Mouse (Mus musculus): Measurements from ENCODE around the gene Rbm39. TPM values are rescaled to one million over a fixed set of nuclear protein-coding genes. Genes with fewer than 3 reads are reported as not detected.
"Not testable (repeated sequence)": the region's sequence is repeated elsewhere in the genome, so short reads cannot be mapped to it uniquely, and the experiment has no call there.

Rbm39 gene
- polyA plus RNA-seq, 1 experiment from 2014 or later: 476 TPM

- H3K4me3 ChIP-seq (ENCODE audit: low read depth, low read length): peak overlapping the region; percentile 60
- peaks cover 5% of the 10 kb centered on the region for H3K4me1 ChIP-seq (ENCODE audit: control insufficient read depth, insufficient read depth, low read length)
- 79% methylated on average over 2 of the region's 2 CpGs for WGBS (ENCODE audit: insufficient replicate concordance)
- no peak overlapping the region for H3K27ac ChIP-seq (ENCODE audit: low read depth, low read length)
- no peaks in the 10 kb centered on the region for H3K27me3 ChIP-seq (ENCODE audit: control insufficient read depth, insufficient read depth, low read length)
- H3K4me2 ChIP-seq: peak overlapping the region; percentile 90
- peak overlapping the region; percentile 74; the same call in 1 of the 2 replicates for H3K9ac ChIP-seq (ENCODE audit: low read depth, low read length)
- peaks cover 3% of the 10 kb centered on the region for H3K36me3 ChIP-seq (ENCODE audit: control insufficient read depth, insufficient read depth, low read length)
- no peaks in the 10 kb centered on the region for H3K9me3 ChIP-seq (replicated peaks; ENCODE audit: control insufficient read depth, low read length)
- no peak for ATAC-seq (replicated peaks; ENCODE audit: insufficient number of reproducible peaks, low FRiP score, low TSS enrichment)
These were observed 37.2 kb downstream of the Rbm39 start for GRCm38 (mm10) chr2:156142820-156143219.

- no peaks in the 10 kb centered on the region for H3K36me3 ChIP-seq (ENCODE audit: control insufficient read depth, insufficient read depth, low read length)
- H3K27ac ChIP-seq (ENCODE audit: low read depth, low read length): no peak overlapping the region
- H3K4me1 ChIP-seq (ENCODE audit: control insufficient read depth, insufficient read depth, low read length): no peaks in the 10 kb centered on the region
- H3K27me3 ChIP-seq (ENCODE audit: control insufficient read depth, insufficient read depth, low read length): no peaks in the 10 kb centered on the region
- no peak overlapping the region for H3K4me2 ChIP-seq
- H3K4me3 ChIP-seq (ENCODE audit: low read depth, low read length): no peak overlapping the region
- ATAC-seq (replicated peaks; ENCODE audit: insufficient number of reproducible peaks, low FRiP score, low TSS enrichment): no peak
- 80% methylated on average over 6 of the region's 6 CpGs for WGBS (ENCODE audit: insufficient replicate concordance)
- H3K9me3 ChIP-seq (replicated peaks; ENCODE audit: control insufficient read depth, low read length): no peaks in the 10 kb centered on the region
- no peak overlapping the region for H3K9ac ChIP-seq (ENCODE audit: low read depth, low read length)
These were observed 44.3 kb downstream of the Rbm39 start for GRCm38 (mm10) chr2:156135695-156136094.

- no peak overlapping the region for H3K4me2 ChIP-seq
- no peak overlapping the region for H3K9ac ChIP-seq (ENCODE audit: low read depth, low read length)
- H3K27me3 ChIP-seq (ENCODE audit: control insufficient read depth, insufficient read depth, low read length): no peaks in the 10 kb centered on the region
- 83% methylated on average over 5 of the region's 5 CpGs for WGBS (ENCODE audit: insufficient replicate concordance)
- no peak overlapping the region for H3K27ac ChIP-seq (ENCODE audit: low read depth, low read length)
- H3K4me1 ChIP-seq (ENCODE audit: control insufficient read depth, insufficient read depth, low read length): no peaks in the 10 kb centered on the region
- H3K9me3 ChIP-seq (replicated peaks; ENCODE audit: control insufficient read depth, low read length): no peaks in the 10 kb centered on the region
- no peaks in the 10 kb centered on the region; the same call in 1 of the 2 replicates for H3K36me3 ChIP-seq (ENCODE audit: control insufficient read depth, insufficient read depth, low read length)
- no peak for ATAC-seq (replicated peaks; ENCODE audit: insufficient number of reproducible peaks, low FRiP score, low TSS enrichment)
- H3K4me3 ChIP-seq (ENCODE audit: low read depth, low read length): no peak overlapping the region
These were observed 45.9 kb downstream of the Rbm39 start for GRCm38 (mm10) chr2:156134161-156134560.

GRCm38 (mm10) chr2:156126992-156127391 lies 53.0 kb downstream of the Rbm39 start, which contains the start of gene Gm28036:
Gm28036 (minus strand) TSS chr2:156127092.
- no peak within 1 kb of the TSS for H3K4me2 ChIP-seq
- ATAC-seq (replicated peaks; ENCODE audit: insufficient number of reproducible peaks, low FRiP score, low TSS enrichment): no peak
- no peak within 1 kb of the TSS for H3K27ac ChIP-seq (ENCODE audit: low read depth, low read length)
- H3K4me1 ChIP-seq (ENCODE audit: control insufficient read depth, insufficient read depth, low read length): no peaks in the 10 kb centered on the region
- WGBS (ENCODE audit: insufficient replicate concordance): 89% methylated on average over 5 of the region's 5 CpGs
- H3K4me3 ChIP-seq (ENCODE audit: low read depth, low read length): no peak within 1 kb of the TSS
- H3K27me3 ChIP-seq (ENCODE audit: control insufficient read depth, insufficient read depth, low read length): no peaks in the 10 kb centered on the region
- H3K36me3 ChIP-seq (ENCODE audit: control insufficient read depth, insufficient read depth, low read length): peaks cover 6% of the 10 kb centered on the region; the same call in 1 of the 2 replicates
- no peaks in the 10 kb centered on the region for H3K9me3 ChIP-seq (replicated peaks; ENCODE audit: control insufficient read depth, low read length)
- no peak within 1 kb of the TSS for H3K9ac ChIP-seq (ENCODE audit: low read depth, low read length)

GRCm38 (mm10) chr2:156123731-156124130 lies 56.3 kb downstream of the Rbm39 start:
- 86% methylated on average over 5 of the region's 5 CpGs for WGBS (ENCODE audit: insufficient replicate concordance)
- Histone ChIP-seq H3K4me2 (no peak overlapping the region), H3K9ac (ENCODE audit: low read depth, low read length) (no peak overlapping the region), H3K9me3 (replicated peaks; ENCODE audit: control insufficient read depth, low read length) (no peaks in the 10 kb centered on the region), H3K27me3 (ENCODE audit: control insufficient read depth, insufficient read depth, low read length) (no peaks in the 10 kb centered on the region), H3K27ac (ENCODE audit: low read depth, low read length) (no peak overlapping the region), H3K4me3 (ENCODE audit: low read depth, low read length) (no peak overlapping the region), H3K4me1 (ENCODE audit: control insufficient read depth, insufficient read depth, low read length) (no peaks in the 10 kb centered on the region), H3K36me3 (ENCODE audit: control insufficient read depth, insufficient read depth, low read length) (peaks cover 6% of the 10 kb centered on the region; the same call in 1 of the 2 replicates)
- ATAC-seq (replicated peaks; ENCODE audit: insufficient number of reproducible peaks, low FRiP score, low TSS enrichment): no peak

GRCm38 (mm10) chr2:156119566-156119965 lies 60.5 kb downstream of the Rbm39 start:
- H3K36me3 ChIP-seq (ENCODE audit: control insufficient read depth, insufficient read depth, low read length): 0 out of 2 replicates have a peak, but pooled peaks cover 2% of the 10 kb centered on the region
- ATAC-seq (replicated peaks; ENCODE audit: insufficient number of reproducible peaks, low FRiP score, low TSS enrichment): no peak
- H3K27me3 ChIP-seq (ENCODE audit: control insufficient read depth, insufficient read depth, low read length): no peaks in the 10 kb centered on the region
- H3K4me2 ChIP-seq: no peak overlapping the region
- H3K9ac ChIP-seq (ENCODE audit: low read depth, low read length): no peak overlapping the region
- H3K4me1 ChIP-seq (ENCODE audit: control insufficient read depth, insufficient read depth, low read length): no peaks in the 10 kb centered on the region
- H3K27ac ChIP-seq (ENCODE audit: low read depth, low read length): no peak overlapping the region
- no peaks in the 10 kb centered on the region for H3K9me3 ChIP-seq (replicated peaks; ENCODE audit: control insufficient read depth, low read length)
- H3K4me3 ChIP-seq (ENCODE audit: low read depth, low read length): no peak overlapping the region

- Histone ChIP-seq H3K4me2 (peak overlapping the region; percentile 86), H3K9ac (ENCODE audit: low read depth, low read length) (peak overlapping the region; percentile 98), H3K27ac (ENCODE audit: low read depth, low read length) (peak overlapping the region; percentile 92), H3K4me3 (ENCODE audit: low read depth, low read length) (peak overlapping the region; percentile 98)
- not testable (repeated sequence) for H3K27me3 ChIP-seq (ENCODE audit: control insufficient read depth, insufficient read depth, low read length); H3K36me3 ChIP-seq (ENCODE audit: control insufficient read depth, insufficient read depth, low read length); H3K9me3 ChIP-seq (replicated peaks; ENCODE audit: control insufficient read depth, low read length); H3K4me1 ChIP-seq (ENCODE audit: control insufficient read depth, insufficient read depth, low read length); ATAC-seq (replicated peaks; ENCODE audit: insufficient number of reproducible peaks, low FRiP score, low TSS enrichment)
- 24% methylated on average over 5 of the region's 5 CpGs for WGBS (ENCODE audit: insufficient replicate concordance)
These were observed 68.0 kb downstream of the Rbm39 start for GRCm38 (mm10) chr2:156112080-156112423.

- no peaks in the 10 kb centered on the region for H3K27me3 ChIP-seq (ENCODE audit: control insufficient read depth, insufficient read depth, low read length)
- peak within 1 kb of the TSS; percentile 92 for H3K27ac ChIP-seq (ENCODE audit: low read depth, low read length)
- WGBS (ENCODE audit: insufficient replicate concordance): under 1% methylated on average over 71 of the region's 74 CpGs
- peak within 1 kb of the TSS; percentile 98 for H3K4me3 ChIP-seq (ENCODE audit: low read depth, low read length)
- ATAC-seq (replicated peaks; ENCODE audit: insufficient number of reproducible peaks, low FRiP score, low TSS enrichment): peak; percentile 85
- peak within 1 kb of the TSS; percentile 86 for H3K4me2 ChIP-seq
- peak within 1 kb of the TSS; percentile 98 for H3K9ac ChIP-seq (ENCODE audit: low read depth, low read length)
- H3K36me3 ChIP-seq (ENCODE audit: control insufficient read depth, insufficient read depth, low read length): no peaks in the 10 kb centered on the region
- H3K4me1 ChIP-seq (ENCODE audit: control insufficient read depth, insufficient read depth, low read length): peaks cover 3% of the 10 kb centered on the region; the same call in 1 of the 2 replicates
- no peaks in the 10 kb centered on the region for H3K9me3 ChIP-seq (replicated peaks; ENCODE audit: control insufficient read depth, low read length)
These were observed 68.5 kb downstream of the Rbm39 start, which contains the start of the genes Cpne1 and Rbm12 for GRCm38 (mm10) chr2:156111358-156112079. Cpne1 (minus strand) TSS chr2:156111965. Rbm12 (minus strand) TSS chr2:156111978.
